Mouse (Mus musculus): ENCODE measurements around the gene Inpp1. TPM values are rescaled to one million over a fixed set of nuclear protein-coding genes. Genes with fewer than 3 reads are reported as not detected.
A peak's percentile ranks its signal among the peaks of the same experiment; 100 is the strongest.

Inpp1 gene
- total RNA-seq (2015) (9.8 and 14.7 TPM in 2 replicates), total RNA-seq (2017) (8.5 and 23.8 TPM in 2 replicates)

DNA sequence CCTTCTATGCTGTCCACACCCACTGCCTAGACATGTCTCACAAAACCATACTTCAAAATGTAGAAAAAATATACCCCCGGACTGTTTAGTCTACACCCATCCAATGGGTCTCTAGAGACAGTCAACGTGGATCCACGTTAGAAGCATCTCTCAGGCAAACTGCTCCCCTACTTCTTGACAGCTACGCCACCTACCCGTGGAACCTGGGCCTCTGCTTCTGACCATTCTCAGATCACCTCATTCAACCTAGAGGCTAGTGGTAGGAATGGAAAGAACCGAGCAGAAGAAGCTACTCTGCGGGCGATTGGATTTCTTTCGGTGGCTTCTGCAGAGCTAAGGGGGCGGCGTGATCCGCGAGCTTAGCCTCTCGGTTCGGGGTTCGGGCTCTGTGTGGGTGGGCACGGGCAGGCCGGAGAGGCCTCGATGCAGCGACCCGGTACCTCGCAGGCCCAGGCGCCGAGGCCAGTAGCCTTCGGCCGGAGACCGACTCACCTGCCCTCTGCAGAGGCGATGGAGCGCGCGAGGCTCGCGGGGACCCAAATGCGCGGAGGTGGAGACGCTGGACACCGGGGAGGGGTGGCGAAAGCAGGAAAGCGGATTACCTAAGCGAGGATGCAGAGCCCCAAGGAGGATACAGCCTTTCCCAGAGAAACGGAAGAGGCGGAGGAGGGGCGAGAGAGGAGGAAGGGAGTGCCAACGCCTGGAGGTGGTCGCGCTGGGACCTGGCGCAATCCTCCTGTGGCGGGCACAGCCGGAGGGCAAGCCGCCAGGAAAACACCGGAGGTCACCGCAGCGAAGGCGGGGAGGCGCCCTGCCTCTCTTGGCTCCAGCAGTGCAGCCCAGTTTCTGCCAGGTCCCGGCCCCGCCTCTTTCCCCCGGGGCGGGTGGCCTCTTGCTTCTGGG is at the start of gene Inpp1:
Inpp1 (minus strand) TSS at position 779 of the 903 bp plus-strand sequence.
- ATAC-seq (replicated peaks; ENCODE audit: poor library complexity): peak; percentile 84

DNA sequence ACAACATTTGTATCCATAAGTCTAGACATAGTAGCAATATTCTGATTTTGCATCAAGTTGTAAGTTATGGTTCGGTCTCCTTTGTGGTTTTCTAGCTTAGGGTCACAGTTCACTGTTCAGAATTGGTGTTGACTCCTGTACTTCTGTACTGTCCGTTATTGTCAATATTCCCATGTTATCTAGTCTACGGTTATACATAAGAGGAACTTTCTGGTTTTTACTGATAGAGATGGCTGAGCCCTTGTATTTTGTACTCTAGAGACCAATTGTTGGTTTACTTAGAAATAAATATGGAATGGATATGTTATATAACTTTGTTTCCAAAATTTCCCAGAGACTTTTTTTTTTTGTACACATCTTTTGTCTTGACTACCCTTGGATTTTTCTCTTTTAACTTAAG is 48.5 kb upstream of the Inpp1 start:
- no peak for ATAC-seq (replicated peaks; ENCODE audit: poor library complexity)

DNA sequence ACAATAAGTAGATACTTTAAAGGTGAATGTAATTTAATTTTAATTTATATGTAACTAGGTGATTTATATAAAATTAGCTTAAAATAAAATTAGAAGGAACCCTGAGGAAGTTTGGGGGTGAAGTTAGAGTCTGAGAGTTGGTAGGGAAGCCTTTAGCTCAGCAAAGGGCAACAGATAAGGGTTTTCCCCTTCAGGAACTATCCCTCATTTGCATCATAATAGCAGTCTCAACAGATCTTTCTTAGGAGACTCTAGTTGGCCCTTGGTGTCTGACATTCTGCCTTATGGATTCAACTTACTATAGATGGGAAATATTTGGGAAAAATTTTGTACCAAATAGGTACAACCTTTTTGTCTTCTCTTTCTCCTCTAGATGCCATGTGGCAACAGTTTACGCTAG is 46.7 kb upstream of the Inpp1 start:
- ATAC-seq (replicated peaks; ENCODE audit: poor library complexity): no peak

DNA sequence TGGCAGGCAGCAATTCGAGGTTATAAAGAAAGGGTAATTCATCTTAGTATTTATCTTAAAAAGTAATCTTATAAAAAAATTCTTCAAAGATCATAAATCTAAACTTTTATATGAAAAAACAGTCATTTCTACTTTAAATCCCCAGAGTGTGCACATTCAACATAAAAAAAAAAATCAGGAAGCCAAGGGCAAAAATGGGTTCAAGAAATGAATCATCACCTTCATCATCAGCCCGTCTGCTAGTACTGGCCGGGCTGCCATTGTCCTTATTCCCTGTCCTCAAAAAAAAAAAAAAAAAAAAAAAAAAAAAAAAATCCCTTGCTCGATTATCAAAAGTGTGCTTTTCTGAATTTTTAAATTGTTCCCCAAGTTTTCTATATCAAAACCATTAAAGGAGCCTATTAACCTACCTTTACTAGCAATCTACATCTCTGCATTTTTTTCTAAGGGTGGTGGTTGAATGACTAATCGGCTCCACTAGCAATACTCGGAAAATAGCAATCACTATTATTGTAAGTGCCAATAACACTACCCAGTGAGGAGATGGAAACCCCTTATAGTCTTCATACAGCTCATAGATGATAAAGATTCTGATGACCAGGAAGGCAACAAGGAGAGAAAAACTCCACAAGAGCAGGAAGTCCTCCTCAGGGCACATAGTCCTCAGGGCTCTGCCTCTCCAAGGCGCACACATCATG is 38.6 kb upstream of the Inpp1 start:
- no peak for ATAC-seq (replicated peaks; ENCODE audit: poor library complexity)

DNA sequence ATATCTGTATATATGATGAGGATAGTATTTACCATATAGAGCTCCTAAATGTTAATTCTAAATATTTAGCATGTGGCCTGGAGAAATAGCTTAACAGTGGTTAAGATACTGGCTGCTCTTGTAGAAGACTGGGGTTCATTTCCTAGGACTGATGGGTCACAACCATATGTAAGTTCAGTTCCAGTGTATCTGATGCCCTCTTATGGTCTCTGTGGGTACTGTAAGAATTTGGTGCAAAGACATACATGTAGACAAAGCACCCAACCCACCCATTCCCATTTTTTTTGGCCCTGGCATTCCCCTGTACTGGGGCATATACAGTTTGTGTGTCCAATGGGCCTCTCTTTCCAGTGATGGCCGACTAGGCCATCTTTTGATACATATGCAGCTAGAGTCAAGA is 36.5 kb upstream of the Inpp1 start:
- ATAC-seq (replicated peaks; ENCODE audit: poor library complexity): peak; percentile 98

DNA sequence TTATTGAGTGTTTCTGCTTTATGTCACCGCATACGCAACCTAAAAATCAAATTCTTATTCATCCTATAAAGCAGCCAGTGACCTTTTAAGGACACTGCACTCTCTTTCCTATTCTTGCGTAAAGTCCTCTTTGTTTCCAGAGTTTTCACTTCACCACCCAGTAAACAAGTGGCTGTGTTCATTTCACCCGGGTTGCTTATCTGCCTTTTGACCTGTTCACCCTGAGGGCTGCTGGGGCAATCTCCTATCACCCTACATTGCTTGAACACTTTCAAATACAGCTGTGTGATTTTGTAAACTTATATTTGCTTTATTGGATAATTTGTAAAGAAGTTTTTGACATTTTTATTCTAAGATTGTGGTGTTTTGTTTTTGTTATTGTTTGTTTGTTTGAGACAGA is 31.9 kb upstream of the Inpp1 start:
- no peak for ATAC-seq (replicated peaks; ENCODE audit: poor library complexity)

DNA sequence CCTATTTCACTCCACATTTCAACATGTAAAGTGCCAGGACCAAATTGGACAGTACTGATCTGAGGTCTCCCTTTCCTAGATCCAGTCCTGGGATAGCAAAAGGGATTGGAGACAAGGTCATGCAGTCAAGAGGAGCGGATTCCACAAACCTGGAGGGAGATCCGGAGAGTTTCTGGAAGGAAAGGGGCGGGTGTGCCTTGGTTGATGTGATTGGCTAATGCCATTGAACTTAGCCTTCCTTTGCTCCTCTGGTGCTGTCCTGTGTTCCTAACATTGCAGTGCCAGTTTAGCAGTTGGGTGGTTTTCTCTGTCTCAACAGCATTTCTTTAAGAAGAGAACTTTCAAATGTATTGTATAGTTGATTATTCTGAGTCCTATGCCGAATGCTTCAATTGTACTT is 29.1 kb upstream of the Inpp1 start:
- no peak for ATAC-seq (replicated peaks; ENCODE audit: poor library complexity)

DNA sequence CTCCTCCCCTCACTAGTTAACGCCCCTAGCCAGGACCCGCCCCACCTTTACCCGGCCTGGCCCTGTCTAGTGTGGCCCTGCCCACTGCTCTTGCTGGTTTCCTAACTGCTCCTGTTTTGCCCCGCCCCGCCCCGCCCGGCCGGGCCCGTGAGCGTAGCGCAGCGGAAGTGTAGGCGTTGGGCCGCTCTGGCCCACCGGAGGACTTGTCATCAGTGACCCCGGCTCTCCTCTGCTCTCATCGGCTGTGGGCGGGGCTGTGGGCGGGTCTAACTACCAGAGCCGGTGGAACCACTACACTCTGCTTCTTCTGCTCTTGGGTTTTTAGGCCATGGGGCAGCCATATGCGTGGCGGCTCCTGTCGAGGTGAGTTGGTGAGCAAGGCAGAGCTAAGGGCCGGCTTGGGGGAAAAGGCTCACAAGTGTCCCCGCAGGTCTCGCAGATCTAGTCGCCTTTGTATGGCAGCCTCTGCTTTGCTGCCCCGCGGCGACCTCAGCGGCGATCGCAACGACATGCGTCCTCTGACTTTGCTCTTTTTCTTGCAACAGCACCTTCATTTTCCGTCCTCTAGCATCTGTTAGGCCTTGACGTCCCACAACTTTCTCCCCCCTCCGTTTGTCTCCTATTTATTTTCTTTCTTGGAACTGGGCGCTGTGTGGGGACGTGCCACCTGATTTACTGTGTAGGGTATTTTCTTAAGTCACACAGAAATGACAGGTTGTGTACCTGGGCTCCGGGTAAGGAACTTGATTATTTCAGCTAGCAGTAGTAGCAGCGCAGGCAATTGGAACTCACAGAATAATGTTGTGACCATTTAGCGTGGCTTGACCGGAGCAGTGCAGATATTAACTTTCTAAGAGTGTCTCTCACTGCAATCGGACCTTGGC is 27.5 kb upstream of the Inpp1 start, which contains the start of gene Hibch:
Hibch (plus strand) TSS at position 148 of the 884 bp plus-strand sequence.
- ATAC-seq (replicated peaks; ENCODE audit: poor library complexity): peak; percentile 90

DNA sequence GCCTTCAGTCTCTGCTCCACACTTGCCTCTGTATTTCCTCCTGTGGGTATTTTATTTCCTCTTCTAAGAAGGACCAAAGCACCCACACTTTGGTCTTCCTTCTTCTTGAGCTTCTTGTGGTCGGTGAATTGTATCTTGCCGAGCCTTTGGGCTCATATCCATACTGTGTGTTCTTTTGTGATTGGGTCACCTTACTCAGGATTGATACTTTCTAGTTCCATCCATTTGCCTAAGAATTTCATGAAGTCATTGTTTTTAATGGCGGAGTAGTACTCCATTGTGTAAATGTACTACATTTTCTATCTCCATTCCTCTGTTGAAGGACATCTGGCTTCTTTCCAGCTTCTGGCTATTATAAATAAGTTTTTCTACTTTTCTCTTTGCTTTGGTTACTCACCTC is 26.9 kb upstream of the Inpp1 start:
- no peak for ATAC-seq (replicated peaks; ENCODE audit: poor library complexity)

DNA sequence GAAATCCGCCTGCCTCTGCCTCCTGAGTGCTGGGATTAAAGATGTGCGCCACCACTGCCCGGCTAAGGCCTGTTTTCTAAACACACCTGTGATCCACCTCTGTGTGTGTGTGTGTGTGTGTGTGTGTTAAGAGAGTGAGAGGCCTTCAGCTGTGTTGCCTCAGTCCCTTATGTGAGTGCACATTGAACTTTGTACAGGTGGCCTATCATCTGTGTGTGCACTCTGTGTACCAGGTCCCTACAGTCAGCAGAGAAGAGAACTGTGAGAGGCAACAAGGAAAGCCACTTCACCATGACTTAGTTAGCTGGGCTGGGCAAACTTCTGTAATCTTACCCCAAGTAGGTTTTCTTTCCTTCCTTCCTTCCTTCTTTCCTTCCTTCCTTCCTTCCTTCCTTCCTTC is 21.6 kb upstream of the Inpp1 start:
- ATAC-seq (replicated peaks; ENCODE audit: poor library complexity): no peak

DNA sequence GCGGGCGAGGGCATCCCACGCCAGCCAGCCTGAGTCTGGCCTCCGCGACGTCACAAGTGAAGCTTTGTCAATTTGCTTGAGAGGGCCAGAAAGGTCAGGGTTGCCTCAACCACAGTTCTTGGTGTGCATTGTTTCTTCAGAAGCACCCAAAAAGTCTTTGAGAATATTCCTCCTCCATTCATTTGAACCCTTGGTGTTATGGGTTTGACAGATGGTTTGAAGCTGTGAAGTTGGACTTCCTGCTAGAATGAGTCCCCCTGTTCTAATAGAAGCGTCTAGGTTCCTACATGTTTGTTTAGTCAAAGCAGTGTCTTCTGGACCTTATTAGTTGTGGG is 292 bp upstream of the Inpp1 start:
- no peak for ATAC-seq (replicated peaks; ENCODE audit: poor library complexity)

DNA sequence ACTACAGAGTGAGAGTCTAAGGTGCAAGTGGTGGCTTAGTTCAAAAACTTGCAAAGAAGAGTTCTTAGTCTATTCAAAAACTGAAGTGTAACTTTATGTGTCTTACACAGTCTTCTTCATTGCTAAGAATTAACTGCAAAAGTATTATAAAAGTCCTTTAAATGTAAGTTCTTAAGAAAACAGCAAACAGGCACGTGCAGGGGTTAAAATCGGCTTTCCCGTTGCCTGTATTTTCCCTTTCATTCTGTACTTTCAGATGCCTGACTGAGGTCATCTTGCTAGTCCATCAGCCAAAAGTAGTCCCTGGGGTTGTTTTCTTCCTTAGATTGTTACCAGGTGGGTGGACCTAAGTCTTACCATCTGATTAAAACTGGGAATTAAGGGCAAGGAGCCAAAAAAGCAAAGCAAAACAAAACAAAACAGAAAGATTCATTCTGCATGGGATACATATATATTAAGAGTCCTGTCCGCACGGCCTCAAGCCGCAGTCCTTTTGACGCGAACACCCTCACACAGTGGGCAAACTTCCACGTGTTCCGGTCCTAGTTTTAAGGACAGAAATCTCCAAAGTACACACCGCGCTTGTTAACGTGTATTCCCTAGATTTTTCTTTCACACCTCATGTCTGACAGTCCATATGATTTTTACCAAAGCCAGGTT is 1.1 kb downstream of the Inpp1 start:
- no peak for ATAC-seq (replicated peaks; ENCODE audit: poor library complexity)

DNA sequence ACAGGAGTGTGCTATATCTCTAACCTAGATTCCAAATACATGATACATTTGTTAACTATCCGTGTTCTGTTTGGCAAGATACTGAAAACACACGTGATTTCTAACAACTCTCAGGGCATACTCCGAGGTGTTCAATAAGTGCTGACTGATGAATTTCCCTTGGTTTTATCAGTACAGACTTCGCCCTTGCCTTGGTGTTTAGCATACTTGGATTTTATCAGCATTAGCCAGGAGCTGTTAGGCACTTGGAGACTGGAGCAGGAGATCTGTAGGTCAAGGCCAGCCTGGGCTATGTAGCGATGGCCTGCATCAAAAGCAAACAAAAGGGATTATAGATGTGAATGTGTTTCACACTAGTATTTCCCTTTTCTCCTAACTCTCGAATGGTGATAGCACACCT is 9.0 kb downstream of the Inpp1 start:
- ATAC-seq (replicated peaks; ENCODE audit: poor library complexity): no peak

DNA sequence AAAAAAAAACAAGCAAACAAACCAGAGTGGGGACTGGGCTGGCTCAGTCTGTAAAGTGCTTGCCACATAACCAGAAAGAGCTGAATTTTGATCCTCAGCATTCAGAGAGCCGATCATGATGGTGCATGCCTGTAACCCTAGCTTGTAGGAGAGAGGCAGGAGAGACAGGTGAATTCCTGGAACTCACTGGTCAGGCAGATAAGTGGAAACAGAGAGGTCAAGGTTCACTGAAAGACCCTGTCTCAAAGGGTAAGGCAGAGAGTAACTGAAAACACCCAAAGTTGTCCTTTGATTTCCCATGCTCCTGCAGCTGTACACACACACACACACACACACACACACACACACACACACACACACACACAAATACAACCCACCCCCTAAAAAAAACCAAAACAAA is 12.4 kb downstream of the Inpp1 start:
- ATAC-seq (replicated peaks; ENCODE audit: poor library complexity): no peak

DNA sequence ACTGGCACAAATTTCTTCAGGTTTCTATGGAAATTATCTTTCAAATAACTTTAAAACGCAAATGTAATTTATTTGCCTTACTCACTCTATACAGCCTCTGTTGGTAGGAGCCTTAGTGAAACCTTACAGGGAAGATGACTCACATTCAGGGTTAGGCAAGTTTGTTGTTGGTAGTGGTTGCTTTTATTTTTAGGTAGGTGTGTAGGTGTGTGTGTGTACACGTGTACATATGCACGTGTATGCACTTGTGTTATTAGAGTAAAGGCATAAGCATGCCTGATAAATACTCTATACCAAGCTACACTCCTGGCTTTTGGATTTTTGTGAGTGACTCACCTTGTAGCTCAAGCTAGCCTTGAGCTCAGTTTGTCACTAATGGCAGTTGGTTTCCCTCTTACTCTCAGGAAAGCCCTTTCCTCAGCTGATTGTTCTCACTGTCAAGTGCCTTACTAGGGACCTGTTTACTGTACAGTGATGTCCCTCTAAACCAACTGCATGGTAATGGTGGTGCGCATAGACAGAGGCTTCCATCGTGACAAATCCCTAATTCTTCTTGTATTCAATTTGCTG is 15.0 kb downstream of the Inpp1 start:
- no peak for ATAC-seq (replicated peaks; ENCODE audit: poor library complexity)

DNA sequence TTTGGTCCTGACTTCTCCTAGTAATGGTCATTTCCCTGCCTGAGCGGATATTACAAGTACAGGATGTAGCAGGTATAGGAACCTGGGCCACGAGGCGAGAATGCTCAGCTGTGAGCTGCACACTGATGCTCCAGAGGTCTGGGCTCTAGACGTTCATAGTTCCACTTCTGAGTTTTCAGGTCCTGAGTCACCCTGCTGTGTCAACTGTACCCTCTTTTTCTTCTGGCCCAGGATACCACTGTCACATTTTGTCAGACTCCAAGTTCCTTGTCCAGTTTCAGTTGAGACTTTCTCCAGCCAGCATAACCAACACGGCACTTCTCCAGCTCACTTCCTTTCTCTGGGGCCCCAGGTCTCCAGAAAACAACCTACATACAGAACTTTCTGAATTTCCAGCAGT is 15.8 kb downstream of the Inpp1 start:
- peak; percentile 56 for ATAC-seq (replicated peaks; ENCODE audit: poor library complexity)

DNA sequence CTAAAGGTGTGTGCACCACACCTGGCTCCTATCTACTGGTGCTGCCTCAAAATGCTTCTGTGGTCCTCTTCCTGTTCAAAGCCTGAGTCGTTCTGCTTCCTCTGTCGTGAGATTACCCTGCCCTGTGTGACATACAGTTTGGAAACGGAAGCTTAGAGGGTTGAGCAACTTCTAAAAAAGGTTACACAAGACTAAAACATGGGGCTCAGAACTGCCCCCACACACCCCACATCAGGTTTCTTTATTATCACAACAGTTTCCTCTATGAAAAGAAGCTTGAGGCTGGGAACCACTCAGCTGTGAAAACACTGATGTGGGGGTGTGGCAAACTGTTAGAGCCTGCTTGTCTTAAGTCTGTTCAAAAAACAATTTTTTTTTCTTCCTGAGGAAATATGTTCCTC is 17.1 kb downstream of the Inpp1 start:
- peak; percentile 81 for ATAC-seq (replicated peaks; ENCODE audit: poor library complexity)

DNA sequence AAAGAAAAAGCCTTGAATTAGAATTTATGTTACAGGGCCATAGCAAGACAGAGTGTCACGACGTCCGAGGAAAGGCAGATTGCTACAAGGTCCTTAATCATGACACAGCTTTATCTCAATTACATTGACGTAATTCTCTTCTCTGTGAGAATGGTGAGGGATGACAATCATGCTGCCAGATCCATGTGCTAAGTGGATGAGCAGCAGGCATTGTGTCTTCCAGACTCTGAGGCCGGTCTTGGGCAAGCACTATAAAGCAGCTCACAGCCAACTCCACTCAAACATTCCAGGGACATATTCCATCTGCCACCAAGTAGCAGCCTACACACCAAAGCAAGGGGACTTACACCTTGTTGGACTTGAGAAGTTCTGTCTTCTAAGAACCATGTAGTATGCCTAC is 17.7 kb downstream of the Inpp1 start:
- ATAC-seq (replicated peaks; ENCODE audit: poor library complexity): peak; percentile 33

DNA sequence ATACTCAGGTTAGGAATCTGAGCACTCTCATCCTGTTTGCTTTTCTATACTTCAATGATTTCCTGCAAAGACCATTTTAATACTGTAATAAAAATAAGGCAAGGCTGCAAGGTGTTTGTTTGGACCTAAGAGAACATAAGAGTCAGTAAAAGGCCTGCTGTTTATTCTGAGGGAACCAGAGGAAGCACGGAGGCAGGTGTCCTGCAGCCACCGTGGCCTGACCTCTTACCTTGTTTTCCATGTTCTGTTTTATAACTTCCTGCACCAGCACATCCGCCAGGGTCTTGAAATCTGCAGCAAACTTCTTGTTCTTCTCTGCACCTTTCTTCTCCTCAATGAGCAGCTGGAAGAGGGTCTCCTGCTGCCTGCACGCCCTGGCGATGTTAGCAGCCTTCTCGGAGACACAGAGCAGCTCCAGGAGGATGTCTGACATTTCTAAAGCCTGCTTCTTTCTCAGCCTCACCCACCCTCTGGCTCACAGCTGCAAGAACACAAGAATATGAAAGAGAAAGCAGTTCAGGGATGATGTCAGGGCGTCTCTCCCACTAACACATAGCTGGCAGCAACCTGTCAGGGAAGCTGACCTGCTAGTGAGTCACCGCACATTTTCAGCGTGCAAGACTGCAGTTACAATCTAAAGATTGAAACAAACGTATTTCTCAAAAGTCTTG is 18.3 kb downstream of the Inpp1 start:
- ATAC-seq (replicated peaks; ENCODE audit: poor library complexity): peak; percentile 33

DNA sequence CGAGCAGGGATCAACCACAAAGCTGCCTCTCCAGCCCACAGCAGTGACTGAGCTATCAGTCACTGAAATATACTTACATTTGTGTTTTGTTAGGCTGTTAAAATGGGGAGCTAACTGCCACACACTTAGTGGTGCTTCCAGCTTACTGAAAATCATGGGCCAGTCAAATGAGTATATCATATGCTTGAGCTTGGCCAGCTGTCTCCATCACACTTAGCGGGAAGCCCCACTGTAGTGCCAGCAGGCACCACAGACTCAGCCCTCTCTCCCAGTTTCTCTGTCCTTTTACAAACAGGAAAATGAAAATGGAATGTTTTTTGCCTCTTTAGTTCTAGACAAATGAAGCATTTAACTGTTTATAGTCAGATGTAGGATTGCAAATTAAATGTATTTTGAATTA is 21.6 kb downstream of the Inpp1 start:
- no peak for ATAC-seq (replicated peaks; ENCODE audit: poor library complexity)
